Mouse (Mus musculus) adrenal gland, adult 2 months (tissue): ENCODE data around the gene Olfr629. TPM values are rescaled to one million over a fixed set of nuclear protein-coding genes. Genes with fewer than 3 reads are reported as not detected.
"Not testable (repeated sequence)": the region's sequence is repeated elsewhere in the genome, so short reads cannot be mapped to it uniquely, and the experiment has no call there.

Experiments
- DNase-seq: peaks from one replicate; pipeline ENCODE4 v3.0.0; 2021
- long read RNA-seq: library from polyadenylated mRNA; stranded (forward); transcript quantifications from one replicate; pipeline ENCODE4 v2.0.0, GENCODE M21; 2021
- polyA plus RNA-seq: library from polyadenylated mRNA; depleted of rRNA; stranded (reverse); fragments of >200 nt; gene quantifications from 2 replicates; pipeline ENCODE4 v1.2.3, GENCODE M21; 2012; rRNA removed
- total RNA-seq, 2 experiments: library from RNA; stranded (reverse); gene quantifications; 2 replicates each; pipeline ENCODE4 v1.2.3; 2021

The Olfr629 gene
- total RNA-seq (not detected), polyA plus RNA-seq (not detected in 2 replicates)
- long read RNA-seq, result 0 reads

GRCm38 (mm10) chr7:103744843-103745242 lies at the start of gene Olfr629:
TSS of gene Olfr629 (minus strand) at chr7:103744943.
- no peak for DNase-seq

GRCm38 (mm10) chr7:103792669-103793388 lies 48.1 kb upstream of the Olfr629 start:
- DNase-seq, result no peak

DNA sequence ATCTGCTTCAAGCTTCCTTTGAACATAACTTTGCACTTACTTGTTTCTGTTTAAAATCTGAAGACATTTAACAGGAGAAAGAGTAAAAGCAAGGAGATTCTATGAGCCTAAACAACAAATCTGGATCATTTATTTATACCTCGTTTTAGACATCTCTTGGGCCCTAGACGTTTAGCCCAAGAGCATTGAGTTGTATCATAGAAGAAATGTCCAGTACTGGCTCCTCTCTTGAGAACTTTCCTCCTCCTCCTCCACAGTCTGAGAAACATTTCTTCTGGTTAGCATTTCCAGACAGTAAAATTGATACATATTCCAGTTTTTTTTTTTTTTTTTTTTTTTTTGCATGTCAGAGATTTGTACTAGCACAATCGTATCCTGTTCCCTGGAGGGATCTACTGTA lies 47.0 kb upstream of the Olfr629 start, which contains the start of gene Olfr67:
Gene Olfr67, minus strand, starts transcription at position 101 of the 400 bp plus-strand sequence.
- DNase-seq, result no peak

DNA sequence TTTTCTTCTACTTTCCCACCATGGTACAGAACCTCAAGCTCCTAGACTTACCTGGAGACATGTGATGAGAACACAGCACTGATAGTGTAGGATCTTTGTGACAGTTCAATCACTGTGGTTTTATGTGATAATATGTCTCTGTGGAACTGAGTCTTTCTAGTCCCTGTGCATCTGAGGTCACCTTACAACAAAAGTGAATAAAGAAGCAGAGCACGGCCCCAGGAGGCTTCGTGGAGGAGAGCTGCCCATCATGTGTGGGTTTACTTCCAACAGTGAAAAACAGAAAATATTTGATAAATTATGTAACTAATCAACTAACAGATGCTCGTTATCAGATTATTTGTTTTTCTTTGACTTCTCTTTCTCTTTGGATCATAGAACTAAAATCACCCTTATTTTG lies 34.9 kb upstream of the Olfr629 start, which contains the start of gene Olfr68:
Gene Olfr68, minus strand, starts transcription at position 101 of the 400 bp plus-strand sequence.
- no peak for DNase-seq

DNA sequence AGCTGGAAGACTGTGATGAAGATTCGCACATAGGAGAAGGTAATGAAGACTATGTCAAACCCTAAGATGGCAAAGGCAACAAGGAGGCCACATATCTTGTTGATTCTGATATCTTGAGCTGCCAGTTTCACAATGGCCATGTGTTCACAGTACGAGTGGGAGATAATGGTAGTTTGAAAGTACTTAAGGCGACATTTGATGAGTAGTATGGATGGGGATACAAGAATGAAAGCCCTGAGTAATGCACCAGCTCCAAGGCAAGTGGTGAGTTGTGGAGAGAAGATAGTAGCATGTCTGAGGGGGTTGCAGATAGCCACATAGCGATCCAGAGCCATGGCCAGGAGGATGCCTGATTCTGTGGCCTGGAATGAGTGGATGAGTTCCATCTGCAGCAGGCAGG lies 32.9 kb upstream of the Olfr629 start:
- not testable (repeated sequence) for DNase-seq

DNA sequence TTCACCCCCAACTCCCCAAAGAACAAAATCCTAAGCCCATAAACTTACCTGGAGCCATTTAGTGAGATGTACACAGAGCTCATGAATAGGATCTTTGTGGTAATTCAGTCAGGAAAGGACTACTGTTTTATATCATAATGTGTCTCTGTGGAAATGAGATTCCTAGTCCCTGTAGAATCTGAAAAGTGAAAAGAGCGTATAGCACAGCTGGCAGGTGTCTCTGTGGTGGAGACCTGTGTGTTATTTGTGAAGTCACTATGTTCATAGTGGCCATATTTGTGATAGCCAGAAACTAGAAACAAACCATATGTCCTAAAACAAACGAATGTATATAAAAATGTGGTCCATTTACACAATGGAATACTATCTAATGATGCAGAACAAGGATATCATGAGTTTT lies 26.8 kb upstream of the Olfr629 start, which contains the start of gene Olfr69:
Gene Olfr69, minus strand, starts transcription at position 101 of the 400 bp plus-strand sequence.
- DNase-seq, result no peak

DNA sequence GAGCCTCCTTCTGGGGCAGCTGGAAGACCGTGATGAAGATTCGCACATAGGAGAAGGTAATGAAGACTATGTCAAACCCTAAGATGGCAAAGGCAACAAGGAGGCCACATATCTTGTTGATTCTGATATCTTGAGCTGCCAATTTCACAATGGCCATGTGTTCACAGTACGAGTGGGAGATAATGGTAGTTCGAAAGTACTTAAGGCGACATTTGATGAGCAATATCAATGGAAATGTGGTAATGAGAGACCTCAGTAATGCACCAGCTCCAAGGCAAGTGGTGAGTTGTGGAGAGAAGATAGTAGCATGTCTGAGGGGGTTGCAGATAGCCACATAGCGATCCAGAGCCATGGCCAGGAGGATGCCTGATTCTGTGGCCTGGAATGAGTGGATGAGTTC lies 22.9 kb upstream of the Olfr629 start:
- DNase-seq, result not testable (repeated sequence)

GRCm38 (mm10) chr7:103762212-103762611 lies 17.5 kb upstream of the Olfr629 start:
- not testable (repeated sequence) for DNase-seq

- DNase-seq, result no peak
Observed at GRCm38 (mm10) chr7:103757233-103757632, 12.5 kb upstream of the Olfr629 start, which contains the start of gene Olfr630. TSS of gene Olfr630 (minus strand) at chr7:103757333.

DNA sequence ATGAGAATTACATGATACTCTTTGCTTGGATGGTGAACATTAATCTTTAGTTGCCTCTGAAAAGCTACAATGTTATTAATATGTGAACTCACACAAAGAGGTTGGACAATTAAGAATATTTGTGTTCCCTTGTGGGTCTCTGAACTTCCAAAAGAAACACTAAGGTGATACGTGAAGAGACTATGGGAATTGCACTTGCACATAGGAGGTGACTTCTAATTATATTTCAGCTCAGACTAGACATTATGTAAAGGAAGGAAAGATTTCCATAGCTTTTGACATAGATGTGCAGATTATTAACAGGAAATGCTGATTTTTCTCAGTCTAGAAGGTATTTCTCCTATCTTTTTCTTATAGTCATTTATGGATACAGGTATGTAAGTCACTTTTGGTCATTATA lies 14.7 kb downstream of the Olfr629 start, which contains the start of gene Olfr628:
Gene Olfr628, plus strand, starts transcription at position 301 of the 400 bp plus-strand sequence.
- no peak for DNase-seq

GRCm38 (mm10) chr7:103716398-103716797 lies 28.3 kb downstream of the Olfr629 start:
- DNase-seq, result peak; percentile 2

DNA sequence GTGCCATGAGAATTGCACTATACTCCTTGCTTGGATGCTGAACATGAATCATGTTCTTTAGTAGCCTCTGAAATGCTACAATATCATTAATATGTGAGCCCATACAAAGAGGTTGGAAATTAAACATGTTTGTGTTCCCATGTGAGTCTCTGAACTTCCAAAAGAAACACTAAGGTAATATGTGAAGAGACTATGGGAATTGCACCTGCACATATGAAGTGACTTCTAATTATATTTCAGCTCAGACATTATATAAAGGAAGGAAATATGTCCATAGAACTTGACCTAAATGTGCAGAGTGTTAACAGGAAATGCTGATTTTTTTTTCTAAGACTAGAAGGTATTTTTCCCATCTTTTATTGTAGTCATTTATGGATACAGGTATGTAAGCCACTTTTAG lies 30.4 kb downstream of the Olfr629 start, which contains the start of gene Olfr243:
Gene Olfr243, plus strand, starts transcription at position 301 of the 400 bp plus-strand sequence.
- no peak for DNase-seq

GRCm38 (mm10) chr7:103712024-103712423 lies 32.7 kb downstream of the Olfr629 start:
- no peak for DNase-seq

DNA sequence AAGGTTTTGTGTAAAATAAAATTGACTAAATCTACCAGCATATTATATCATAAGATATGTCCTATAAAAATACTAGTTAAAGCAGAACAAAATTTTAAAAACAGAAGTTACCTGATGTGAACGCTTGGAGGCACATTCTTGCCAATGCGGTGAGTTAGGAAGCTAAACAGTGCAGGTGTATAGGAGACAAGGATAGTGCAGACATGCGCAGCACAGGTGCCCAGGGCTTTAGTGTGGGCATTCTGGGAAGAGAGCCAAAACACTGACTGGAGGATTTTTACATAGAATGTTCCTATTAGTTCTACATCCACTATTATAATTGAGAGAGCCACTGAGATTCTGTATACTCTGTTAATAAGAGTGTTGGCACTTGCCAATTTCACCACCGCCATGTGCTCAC lies 45.3 kb downstream of the Olfr629 start:
- DNase-seq, result no peak

Other genes with a start within 250 kb of the Olfr629 start
Only the 30 nearest of the 33 such genes appear.
- gene Olfr611, start 224.1 kb downstream of the Olfr629 start, total RNA-seq, result not detected
- gene Olfr611, start 224.1 kb downstream of the Olfr629 start, polyA plus RNA-seq, result not detected in 2 replicates
- not detected for gene Olfr612, start 202.2 kb downstream of the Olfr629 start, total RNA-seq
- gene Olfr612, start 202.2 kb downstream of the Olfr629 start, polyA plus RNA-seq, result not detected in 2 replicates
- gene Olfr613, start 196.9 kb downstream of the Olfr629 start, total RNA-seq, result not detected
- gene Olfr613, start 196.9 kb downstream of the Olfr629 start, polyA plus RNA-seq, result not detected in 2 replicates
- gene Olfr615, start 188.9 kb downstream of the Olfr629 start, total RNA-seq, result not detected
- gene Olfr615, start 188.9 kb downstream of the Olfr629 start, polyA plus RNA-seq, result not detected in 2 replicates
- not detected for gene Olfr616, start 175.8 kb downstream of the Olfr629 start, total RNA-seq
- gene Olfr616, start 175.8 kb downstream of the Olfr629 start, polyA plus RNA-seq, result not detected in 2 replicates
- gene Olfr617, start 171.9 kb downstream of the Olfr629 start, total RNA-seq, result not detected
- gene Olfr617, start 171.9 kb downstream of the Olfr629 start, polyA plus RNA-seq, result not detected in 2 replicates
- not detected for gene Olfr618, start 154.8 kb downstream of the Olfr629 start, total RNA-seq
- not detected in 2 replicates for gene Olfr618, start 154.8 kb downstream of the Olfr629 start, polyA plus RNA-seq
- gene Olfr619, start 144.4 kb downstream of the Olfr629 start, total RNA-seq, result not detected
- gene Olfr619, start 144.4 kb downstream of the Olfr629 start, polyA plus RNA-seq, result not detected in 2 replicates
- not detected for gene Olfr620, start 132.4 kb downstream of the Olfr629 start, total RNA-seq
- gene Olfr620, start 132.4 kb downstream of the Olfr629 start, polyA plus RNA-seq, result not detected in 2 replicates
- not detected for gene Olfr622, start 102.2 kb downstream of the Olfr629 start, total RNA-seq
- not detected in 2 replicates for gene Olfr622, start 102.2 kb downstream of the Olfr629 start, polyA plus RNA-seq
- gene Olfr623, start 81.2 kb downstream of the Olfr629 start, total RNA-seq, result not detected
- gene Olfr623, start 81.2 kb downstream of the Olfr629 start, polyA plus RNA-seq, result not detected in 2 replicates
- gene Olfr624, start 73.8 kb downstream of the Olfr629 start, total RNA-seq, result not detected
- gene Olfr624, start 73.8 kb downstream of the Olfr629 start, polyA plus RNA-seq, result not detected in 2 replicates
- not detected for gene Olfr625-ps1, start 62.2 kb downstream of the Olfr629 start, total RNA-seq
- not detected in 2 replicates for gene Olfr625-ps1, start 62.2 kb downstream of the Olfr629 start, polyA plus RNA-seq
- gene Olfr243, start 30.3 kb downstream of the Olfr629 start, total RNA-seq, result not detected
- not detected in 2 replicates for gene Olfr243, start 30.3 kb downstream of the Olfr629 start, polyA plus RNA-seq
- gene Olfr628, start 14.6 kb downstream of the Olfr629 start, total RNA-seq, result not detected
- gene Olfr628, start 14.6 kb downstream of the Olfr629 start, polyA plus RNA-seq, result not detected in 2 replicates
- gene Olfr630, start 12.4 kb upstream of the Olfr629 start, total RNA-seq, result not detected
- gene Olfr630, start 12.4 kb upstream of the Olfr629 start, polyA plus RNA-seq, result not detected in 2 replicates
- not detected for gene Olfr69, start 26.7 kb upstream of the Olfr629 start, total RNA-seq
- not detected in 2 replicates for gene Olfr69, start 26.7 kb upstream of the Olfr629 start, polyA plus RNA-seq
- gene Olfr68, start 34.8 kb upstream of the Olfr629 start, total RNA-seq, result not detected
- not detected in 2 replicates for gene Olfr68, start 34.8 kb upstream of the Olfr629 start, polyA plus RNA-seq
- gene Olfr67, start 46.9 kb upstream of the Olfr629 start, total RNA-seq, result not detected
- not detected in 2 replicates for gene Olfr67, start 46.9 kb upstream of the Olfr629 start, polyA plus RNA-seq
- 100 to 1,000 TPM; 120 to 218 TPM for gene Hbb-bt, start 69.1 kb upstream of the Olfr629 start, total RNA-seq
- gene Hbb-bt, start 69.1 kb upstream of the Olfr629 start, polyA plus RNA-seq, result 48.3 and 61.8 TPM in 2 replicates
- gene Hbb-bs, start 83.2 kb upstream of the Olfr629 start, total RNA-seq, result 1,000 to 10,000 TPM; 1,531 to 2,097 TPM
- 569 and 814 TPM in 2 replicates for gene Hbb-bs, start 83.2 kb upstream of the Olfr629 start, polyA plus RNA-seq
- not detected for gene Hbb-bh2, start 95.6 kb upstream of the Olfr629 start, total RNA-seq
- gene Hbb-bh2, start 95.6 kb upstream of the Olfr629 start, polyA plus RNA-seq, result not detected in 2 replicates
- gene Hbb-bh1, start 98.2 kb upstream of the Olfr629 start, total RNA-seq, result not detected
- not detected in 2 replicates for gene Hbb-bh1, start 98.2 kb upstream of the Olfr629 start, polyA plus RNA-seq
- not detected for gene Hbb-y, start 108.3 kb upstream of the Olfr629 start, total RNA-seq
- not detected in 2 replicates for gene Hbb-y, start 108.3 kb upstream of the Olfr629 start, polyA plus RNA-seq
- gene Olfr66, start 141.3 kb upstream of the Olfr629 start, total RNA-seq, result not detected
- not detected in 2 replicates for gene Olfr66, start 141.3 kb upstream of the Olfr629 start, polyA plus RNA-seq
- gene Olfr64, start 149.5 kb upstream of the Olfr629 start, total RNA-seq, result not detected
- not detected in 2 replicates for gene Olfr64, start 149.5 kb upstream of the Olfr629 start, polyA plus RNA-seq
- not detected for gene Olfr65, start 158.5 kb upstream of the Olfr629 start, total RNA-seq
- gene Olfr65, start 158.5 kb upstream of the Olfr629 start, polyA plus RNA-seq, result not detected in 2 replicates
- not detected for gene Olfr631, start 183.9 kb upstream of the Olfr629 start, total RNA-seq
- gene Olfr631, start 183.9 kb upstream of the Olfr629 start, polyA plus RNA-seq, result not detected in 2 replicates
- gene Olfr632, start 189.4 kb upstream of the Olfr629 start, total RNA-seq, result not detected
- not detected in 2 replicates for gene Olfr632, start 189.4 kb upstream of the Olfr629 start, polyA plus RNA-seq
- gene Olfr633, start 199.5 kb upstream of the Olfr629 start, total RNA-seq, result not detected
- gene Olfr633, start 199.5 kb upstream of the Olfr629 start, polyA plus RNA-seq, result not detected in 2 replicates